Mouse (Mus musculus) naive thymus-derived CD4-positive, alpha-beta T cell, adult 5 months (primary cell): ENCODE data around the gene Lenep. TPM values are rescaled to one million over a fixed set of nuclear protein-coding genes. Genes with fewer than 3 reads are reported as not detected.

Experiments
- polyA plus RNA-seq: library from polyadenylated mRNA; unstranded; fragments of 100-300 nt; shearing (Covaris generic); gene quantifications from one replicate; pipeline ENCODE4 v1.2.1, GENCODE M21; 2017

The Lenep gene
- 0.31 TPM for polyA plus RNA-seq

GRCm38 (mm10) chr3:89402693-89403092, at the start of gene Lenep:
Gene Lenep (minus strand): TSS chr3:89402793.

GRCm38 (mm10) chr3:89436176-89437113, 33.9 kb upstream of the Lenep start, which contains the start of gene Pbxip1:
Gene Pbxip1 (plus strand): TSS chr3:89436706.

GRCm38 (mm10) chr3:89430171-89431159, 27.9 kb upstream of the Lenep start, which contains the start of gene Pygo2:
Gene Pygo2 (plus strand): TSS chr3:89430214.

GRCm38 (mm10) chr3:89418170-89418860, 15.7 kb upstream of the Lenep start, which contains the start of the genes Cks1b and Shc1:
Gene Cks1b (minus strand): TSS chr3:89418383.
Gene Shc1 (plus strand): TSS chr3:89418443.

GRCm38 (mm10) chr3:89411490-89412393, 9.1 kb upstream of the Lenep start, which contains the start of gene Flad1:
Gene Flad1 (minus strand): TSS chr3:89411870.

GRCm38 (mm10) chr3:89394006-89394893, 8.3 kb downstream of the Lenep start, which contains the start of gene Zbtb7b:
Gene Zbtb7b (minus strand): TSS chr3:89394776.

GRCm38 (mm10) chr3:89365153-89365485, 37.5 kb downstream of the Lenep start, which contains the start of gene Dcst1:
Gene Dcst1 (minus strand): TSS chr3:89365253.

GRCm38 (mm10) chr3:89361675-89362074, 40.9 kb downstream of the Lenep start, which contains the start of gene Dcst2:
Gene Dcst2 (plus strand): TSS chr3:89361975.

Other genes with a start within 250 kb of the Lenep start
- 2.3 TPM for gene Hcn3, start 242.6 kb downstream of the Lenep start, polyA plus RNA-seq
- 106 TPM for gene Clk2, start 238.0 kb downstream of the Lenep start, polyA plus RNA-seq
- 217 TPM for gene Scamp3, start 225.3 kb downstream of the Lenep start, polyA plus RNA-seq
- gene Fam189b, start 219.7 kb downstream of the Lenep start, polyA plus RNA-seq: 143 TPM
- 72.7 TPM for gene Gba, start 199.9 kb downstream of the Lenep start, polyA plus RNA-seq
- 1.5 TPM for gene Thbs3, start 187.6 kb downstream of the Lenep start, polyA plus RNA-seq
- 102 TPM for gene Mtx1, start 175.7 kb downstream of the Lenep start, polyA plus RNA-seq
- gene Muc1, start 173.7 kb downstream of the Lenep start, polyA plus RNA-seq: not detected
- gene Krtcap2, start 156.8 kb downstream of the Lenep start, polyA plus RNA-seq: 161 TPM
- gene Trim46, start 156.5 kb downstream of the Lenep start, polyA plus RNA-seq: 1.1 TPM
- 74.9 TPM for gene Dpm3, start 143.4 kb downstream of the Lenep start, polyA plus RNA-seq
- 189 TPM for gene Slc50a1, start 132.2 kb downstream of the Lenep start, polyA plus RNA-seq
- gene Efna1, start 121.7 kb downstream of the Lenep start, polyA plus RNA-seq: not detected
- gene Efna3, start 79.8 kb downstream of the Lenep start, polyA plus RNA-seq: not detected
- 0.21 TPM for gene Efna4, start 64.8 kb downstream of the Lenep start, polyA plus RNA-seq
- 11.3 TPM for gene Adam15, start 52.8 kb downstream of the Lenep start, polyA plus RNA-seq
- 0.20 TPM for gene Dcst2, start 40.8 kb downstream of the Lenep start, polyA plus RNA-seq
- gene Dcst1, start 37.5 kb downstream of the Lenep start, polyA plus RNA-seq: 0.25 TPM
- gene Zbtb7b, start 8.0 kb downstream of the Lenep start, polyA plus RNA-seq: 14.2 TPM
- 25.3 TPM for gene Flad1, start 9.1 kb upstream of the Lenep start, polyA plus RNA-seq
- gene Cks1b, start 15.6 kb upstream of the Lenep start, polyA plus RNA-seq: 10.2 TPM
- gene Shc1, start 15.7 kb upstream of the Lenep start, polyA plus RNA-seq: 79.2 TPM
- gene Pygo2, start 27.4 kb upstream of the Lenep start, polyA plus RNA-seq: 47.2 TPM
- 82.6 TPM for gene Pbxip1, start 33.9 kb upstream of the Lenep start, polyA plus RNA-seq
- gene Pmvk, start 51.7 kb upstream of the Lenep start, polyA plus RNA-seq: 9.9 TPM
- not detected for gene Kcnn3, start 117.4 kb upstream of the Lenep start, polyA plus RNA-seq